ENCODE assay signal across 8 mouse cellular contexts in genomic region chr5:36696504-36697300, GRCm38 (mm10). TPM values are rescaled to one million over a fixed set of nuclear protein-coding genes. Genes with fewer than 3 reads are reported as not detected.
A peak's percentile ranks its signal among the peaks of the same experiment; 100 is the strongest.
DNase-seq lines count a peak whose midpoint lies in the region; ATAC-seq and TF ChIP-seq lines count a peak whose summit lies in the region.

No protein-coding gene starts in this region.

- H3K4me2 ChIP-seq in heart, embryonic 13.5 days: peak overlapping the region; percentile 79

- H3K36me3 ChIP-seq in heart, embryonic 13.5 days: peaks cover 8% of the 10 kb centered on the region; the same call in 1 of the 2 replicates

- TF ChIP-seq CTCF in layer of hippocampus, adult 2 months (conservative IDR thresholded peaks at IDR 0.05): no peak
- TF ChIP-seq CTCF in brain, embryonic 14.5 days (IDR thresholded peaks at IDR 0.05; ENCODE audit: borderline replicate concordance, extremely low read depth, insufficient read depth, insufficient read length): no peak
- TF ChIP-seq CTCF in olfactory bulb, adult 2 months (IDR thresholded peaks at IDR 0.05; ENCODE audit: insufficient read depth, low read depth, low read length): no peak

- no peaks in the 10 kb centered on the region for H3K27me3 ChIP-seq in heart, embryonic 13.5 days (replicated peaks)

- H3K27ac ChIP-seq in layer of hippocampus, adult 2 months: peak overlapping the region; percentile 99
- peak overlapping the region; percentile 96 for H3K27ac ChIP-seq in heart, embryonic 13.5 days (replicated peaks)
- H3K27ac ChIP-seq in olfactory bulb, adult 2 months (ENCODE audit: insufficient read depth, low read depth, low read length): peak overlapping the region; percentile 61

- 62% methylated on average over 11 of the region's 11 CpGs for WGBS in heart, embryonic 13.5 days
- WGBS in olfactory bulb, adult 2 months: 64% methylated on average over 11 of the region's 11 CpGs

- TF ChIP-seq POLR2A in brain, embryonic 14.5 days (IDR thresholded peaks at IDR 0.05; ENCODE audit: borderline replicate concordance, extremely low read depth, insufficient read depth, insufficient read length, poor library complexity, severe bottlenecking): no peak
- TF ChIP-seq POLR2A in olfactory bulb, adult 2 months (IDR thresholded peaks at IDR 0.05; ENCODE audit: insufficient read depth, low read depth, low read length): no peak

- peaks cover 71% of the 10 kb centered on the region for H3K4me1 ChIP-seq in heart, embryonic 13.5 days
- H3K4me1 ChIP-seq in olfactory bulb, adult 2 months (ENCODE audit: control insufficient read depth, insufficient read depth, low read length): peaks cover 16% of the 10 kb centered on the region

- H3K9ac ChIP-seq in heart, embryonic 13.5 days: peak overlapping the region; percentile 92

- ATAC-seq in heart, embryonic 13.5 days (ENCODE audit: extremely low read depth, insufficient number of reproducible peaks, low FRiP score, low TSS enrichment): no peak

- H3K9me3 ChIP-seq in heart, embryonic 13.5 days: no peaks in the 10 kb centered on the region

- no peak for DNase-seq in layer of hippocampus, adult 2 months (ENCODE audit: low spot score in 2 of 2)
- no peak for DNase-seq in layer of hippocampus, adult 8-10 months (ENCODE audit: low spot score in 2 of 2)
- peak; percentile 15 for DNase-seq in brain, embryonic 14.5 days (ENCODE audit: low read depth)
- peak; percentile 70 to 92 for DNase-seq in kidney, postnatal 25 days
- no peak for DNase-seq in lung, postnatal 25 days (ENCODE audit: low spot score)
- DNase-seq in right cerebral cortex, postnatal 25 days: no peak

- H3K4me3 ChIP-seq in layer of hippocampus, adult 2 months: peak overlapping the region; percentile 89
- peak overlapping the region; percentile 78 for H3K4me3 ChIP-seq in heart, embryonic 13.5 days
- H3K4me3 ChIP-seq in olfactory bulb, adult 2 months (ENCODE audit: insufficient read depth, low read depth, low read length): no peak overlapping the region

RNA-seq across cellular contexts. Expression of gene D5Ertd579e, which starts 0.9 kb away (rescaled TPM):
- total RNA-seq in layer of hippocampus, adult 2 months (2021): 100 to 1,000 TPM; 100 to 103 TPM
- 100 to 1,000 TPM in 1 of 4 experiments, 10 to 100 TPM in 3; 92.0 to 121 (median 95.2) TPM for total RNA-seq in layer of hippocampus, adult 8-10 months (2022)
- polyA plus RNA-seq in brain, embryonic 14.5 days (2012; rRNA removed): 34.8 and 58.3 TPM in 2 replicates
- 20.3 and 22.5 TPM in 2 replicates for polyA plus RNA-seq in heart, embryonic 13.5 days (2015; fragmentation: Nextera tagmentation; extraction: Ambion mirVana)
- polyA plus RNA-seq in olfactory bulb, adult 2 months (2012; ENCODE audit: insufficient read depth, insufficient read length, low replicate concordance, missing spikeins): 145 and 356 TPM in 2 replicates

RNA-seq across cellular contexts. Expression of gene Bloc1s4, which starts 51.7 kb away (rescaled TPM):
- total RNA-seq in layer of hippocampus, adult 2 months (2021): 10 to 100 TPM; 22.4 to 26.0 TPM
- total RNA-seq in layer of hippocampus, adult 8-10 months (2022): 10 to 100 TPM; 14.4 to 21.4 (median 18.5) TPM
- 22.9 and 34.5 TPM in 2 replicates for polyA plus RNA-seq in brain, embryonic 14.5 days (2012; rRNA removed)
- polyA plus RNA-seq in heart, embryonic 13.5 days (2015; fragmentation: Nextera tagmentation; extraction: Ambion mirVana): 17.1 and 18.0 TPM in 2 replicates
- polyA plus RNA-seq in olfactory bulb, adult 2 months (2012; ENCODE audit: insufficient read depth, insufficient read length, low replicate concordance, missing spikeins): not detected in 2 replicates

Comparison
In these comparisons a context has a peak if more than half of its experiments do, and no peak if none do; other contexts are left out.
1. DNase-seq: peak in brain, embryonic 14.5 days (single experiment) and kidney, postnatal 25 days (2 of 2); none in layer of hippocampus, adult 2 months (0 of 2), layer of hippocampus, adult 8-10 months (0 of 2), lung, postnatal 25 days (single experiment) and right cerebral cortex, postnatal 25 days (single experiment).
2. RNA of gene Bloc1s4, which starts 51.7 kb away (polyA plus RNA-seq): 22.9 to 34.5 TPM in brain, embryonic 14.5 days and 17.1 to 18.0 TPM in heart, embryonic 13.5 days; not detected in olfactory bulb, adult 2 months; every median in the first group is over 10 times any median in the second.
3. Peak in every context shown above with its lines, with median percentiles within 50 percentile points of each other: H3K27ac ChIP-seq.